Mouse (Mus musculus) testis, postnatal 14 days (tissue): ENCODE results near the gene Fut11.

Source experiments
- DNase-seq: peaks from one replicate; pipeline ENCODE4 v3.0.0; 2021; ENCODE audit warnings: low spot score

Fut11 gene

GRCm38 (mm10) chr14:20694884-20695760 lies at the start of gene Fut11:
Gene Fut11, plus strand, starts transcription at chr14:20694968.
- DNase-seq = peak; percentile 88

GRCm38 (mm10) chr14:20645547-20645946 lies 49.2 kb upstream of the Fut11 start:
- DNase-seq = no peak

GRCm38 (mm10) chr14:20646381-20646780 lies 48.4 kb upstream of the Fut11 start:
- DNase-seq = no peak

GRCm38 (mm10) chr14:20651000-20651399 lies 43.8 kb upstream of the Fut11 start:
- DNase-seq = no peak

GRCm38 (mm10) chr14:20651722-20652256 lies 43.0 kb upstream of the Fut11 start:
- no peak for DNase-seq

GRCm38 (mm10) chr14:20654690-20655421 lies 39.9 kb upstream of the Fut11 start:
- no peak for DNase-seq

GRCm38 (mm10) chr14:20655731-20656130 lies 39.0 kb upstream of the Fut11 start:
- no peak for DNase-seq

- DNase-seq = no peak
These were observed 38.4 kb upstream of the Fut11 start, which contains the start of gene Myoz1 for GRCm38 (mm10) chr14:20656361-20656760. Gene Myoz1, minus strand, starts transcription at chr14:20656540.

- no peak for DNase-seq
These were observed 36.4 kb upstream of the Fut11 start for GRCm38 (mm10) chr14:20658326-20658725.

- no peak for DNase-seq
These were observed 35.9 kb upstream of the Fut11 start for GRCm38 (mm10) chr14:20658902-20659301.

GRCm38 (mm10) chr14:20659687-20660086 lies 35.1 kb upstream of the Fut11 start:
- no peak for DNase-seq

GRCm38 (mm10) chr14:20660827-20661660 lies 33.7 kb upstream of the Fut11 start:
- DNase-seq = peak; percentile 92

- DNase-seq = no peak
These were observed 33.0 kb upstream of the Fut11 start for GRCm38 (mm10) chr14:20661661-20662331.

GRCm38 (mm10) chr14:20662740-20663139 lies 32.0 kb upstream of the Fut11 start:
- no peak for DNase-seq

GRCm38 (mm10) chr14:20663601-20664000 lies 31.2 kb upstream of the Fut11 start:
- no peak for DNase-seq

GRCm38 (mm10) chr14:20664436-20664835 lies 30.3 kb upstream of the Fut11 start:
- DNase-seq = no peak

GRCm38 (mm10) chr14:20667469-20667868 lies 27.3 kb upstream of the Fut11 start:
- DNase-seq = no peak

- no peak for DNase-seq
These were observed 26.5 kb upstream of the Fut11 start, which contains the start of gene Synpo2l for GRCm38 (mm10) chr14:20668154-20668810. Gene Synpo2l, minus strand, starts transcription at chr14:20668354.

- DNase-seq = no peak
These were observed 21.8 kb upstream of the Fut11 start for GRCm38 (mm10) chr14:20672990-20673389.

- DNase-seq = no peak
These were observed 21.1 kb upstream of the Fut11 start for GRCm38 (mm10) chr14:20673735-20674063.
